Mouse (Mus musculus) midbrain, embryonic 12.5 days (tissue): ENCODE results near the gene Arid2. TPM values are rescaled to one million over a fixed set of nuclear protein-coding genes. Genes with fewer than 3 reads are reported as not detected.
"Not testable (repeated sequence)": the region's sequence is repeated elsewhere in the genome, so short reads cannot be mapped to it uniquely, and the experiment has no call there.

Experiments
- ATAC-seq: fragments of 200-750 bp; cut with Nextera tagmentation; 2 replicates; pipeline ENCODE4 v1.8.0; 2017; ENCODE audit warnings: low read depth, moderate TSS enrichment, moderate library complexity; ENCODE audit not compliant: low FRiP score
- H3K27ac ChIP-seq: fragments of 300-500 bp; sonication (generic); replicated peaks from 2 replicates; pipeline ENCODE4 v1.5.1; 2016; ENCODE audit warnings: mild to moderate bottlenecking
- H3K27me3 ChIP-seq: fragments of 300-500 bp; sonication (generic); 2 replicates; pipeline ENCODE4 v1.6.1; 2016; ENCODE audit warnings: mild to moderate bottlenecking
- H3K36me3 ChIP-seq: fragments of 300-500 bp; sonication (generic); 2 replicates; pipeline ENCODE4 v1.6.1; 2016
- H3K4me1 ChIP-seq: fragments of 300-500 bp; sonication (generic); 2 replicates; pipeline ENCODE4 v1.6.1; 2016
- H3K4me2 ChIP-seq: fragments of 300-500 bp; sonication (generic); replicated peaks from 2 replicates; pipeline ENCODE4 v1.6.1; 2016; ENCODE audit warnings: mild to moderate bottlenecking, moderate library complexity
- H3K4me3 ChIP-seq: fragments of 300-500 bp; sonication (generic); 2 replicates; pipeline ENCODE4 v1.5.1; 2016; ENCODE audit warnings: mild to moderate bottlenecking
- H3K9ac ChIP-seq: fragments of 300-500 bp; sonication (generic); replicated peaks from 2 replicates; pipeline ENCODE4 v1.6.1; 2016; ENCODE audit warnings: mild to moderate bottlenecking, moderate library complexity
- H3K9me3 ChIP-seq: fragments of 300-500 bp; sonication (generic); 2 replicates; pipeline ENCODE4 v1.6.1; 2016; ENCODE audit warnings: mild to moderate bottlenecking
- WGBS: fragments of 180-500 bp; shearing (Covaris S2); methylation state at CpG from one replicate; pipeline ENCODE4 v1.1.7; 2016; 5-methylcytosine and 5-hydroxymethylcytosine counted together
- polyA plus RNA-seq: library from polyadenylated mRNA; unstranded; fragments of >200 nt; fragmentation: Nextera tagmentation; extraction: Ambion mirVana; gene quantifications from 2 replicates; pipeline ENCODE4 v1.2.1, GENCODE M21; 2016

Arid2 gene
- 35.1 and 37.5 TPM in 2 replicates for polyA plus RNA-seq

DNA sequence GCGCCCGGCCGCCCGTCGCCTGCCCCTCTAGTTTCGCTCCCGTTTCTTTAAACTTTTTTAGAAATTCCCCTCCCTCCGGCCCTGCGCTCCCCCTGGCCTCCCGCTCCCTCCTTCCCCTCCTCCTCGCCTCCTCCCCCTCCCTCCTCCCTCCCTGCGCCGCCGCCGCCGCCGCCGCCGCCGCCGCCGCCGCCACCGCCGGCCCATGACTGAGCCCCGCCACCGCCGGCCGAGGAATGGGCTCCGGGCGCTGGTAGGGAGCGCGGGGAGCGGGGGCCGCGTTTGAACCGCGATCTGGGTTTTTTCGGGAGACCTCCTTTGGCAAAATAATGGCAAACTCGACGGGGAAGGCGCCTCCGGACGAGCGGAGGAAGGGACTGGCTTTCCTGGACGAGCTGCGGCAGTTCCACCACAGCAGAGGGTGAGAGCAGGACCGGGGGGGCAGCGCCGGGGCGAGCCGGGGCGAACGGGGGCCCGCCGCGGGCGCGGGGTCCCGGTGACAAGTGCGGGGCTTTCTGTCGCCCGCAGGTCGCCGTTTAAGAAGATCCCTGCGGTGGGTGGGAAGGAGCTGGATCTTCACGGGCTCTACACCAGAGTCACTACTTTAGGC lies at the start of gene Arid2:
Gene Arid2 (plus strand): TSS at position 150 of the 607 bp plus-strand sequence.
- Histone ChIP-seq H3K27me3 (no peaks in the 10 kb centered on the region), H3K9me3 (no peaks in the 10 kb centered on the region), H3K4me2 (peak within 1 kb of the TSS; percentile 82), H3K4me1 (peaks cover 19% of the 10 kb centered on the region), H3K4me3 (peak within 1 kb of the TSS; percentile 94), H3K27ac (peak within 1 kb of the TSS; percentile 100), H3K9ac (peak within 1 kb of the TSS; percentile 100), H3K36me3 (no peaks in the 10 kb centered on the region)
- under 1% methylated on average over 39 of the region's 67 CpGs for WGBS
- ATAC-seq = peak; percentile 2

DNA sequence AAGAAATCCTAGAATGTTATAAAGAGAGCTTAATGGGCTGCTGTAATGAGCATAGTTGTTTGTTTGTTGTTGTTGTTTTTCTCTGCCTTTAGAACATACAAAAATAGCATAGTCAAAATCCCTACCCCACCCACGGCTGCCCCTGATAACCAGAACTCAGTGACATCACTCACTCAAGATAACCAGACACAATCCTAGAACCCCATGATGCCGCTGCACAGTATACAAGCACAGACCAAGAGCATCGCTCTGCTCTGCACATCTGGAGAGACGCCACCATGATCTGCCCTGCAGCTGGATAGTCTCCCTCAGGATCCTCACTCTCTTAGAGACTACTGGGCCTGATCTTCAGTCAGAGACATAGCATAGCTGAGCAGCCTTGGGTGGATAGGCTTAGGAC lies 49.2 kb upstream of the Arid2 start:
- H3K9me3 ChIP-seq = no peaks in the 10 kb centered on the region
- H3K36me3 ChIP-seq = no peaks in the 10 kb centered on the region
- no peak overlapping the region for H3K27ac ChIP-seq
- H3K4me2 ChIP-seq = no peak overlapping the region
- no peak overlapping the region for H3K9ac ChIP-seq
- H3K4me3 ChIP-seq = no peak overlapping the region
- no peak for ATAC-seq
- WGBS = 90% methylated on average over 4 of the region's 4 CpGs
- no peaks in the 10 kb centered on the region for H3K4me1 ChIP-seq
- no peaks in the 10 kb centered on the region for H3K27me3 ChIP-seq

DNA sequence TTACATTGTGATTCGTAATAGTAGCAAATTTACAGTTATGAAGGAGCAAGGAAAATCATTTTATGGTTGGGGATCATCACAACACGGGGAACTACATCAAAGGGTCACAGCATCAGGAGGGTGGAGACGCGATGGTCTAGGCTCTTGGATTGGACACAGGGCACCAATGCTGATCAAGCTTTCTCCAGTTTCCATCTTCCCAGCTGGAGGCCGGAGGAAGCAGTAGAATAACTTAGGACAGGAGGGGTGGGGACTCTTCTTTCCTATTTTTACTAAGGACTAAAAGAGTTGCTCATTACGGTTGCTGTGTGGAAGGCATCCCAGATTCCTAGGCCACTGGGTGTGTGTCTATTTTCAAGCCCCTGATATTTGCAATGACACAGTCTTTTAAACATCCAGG lies 43.1 kb upstream of the Arid2 start:
- no peak overlapping the region for H3K9ac ChIP-seq
- H3K4me1 ChIP-seq = no peaks in the 10 kb centered on the region
- 89% methylated on average over 6 of the region's 6 CpGs for WGBS
- no peaks in the 10 kb centered on the region for H3K27me3 ChIP-seq
- H3K4me2 ChIP-seq = no peak overlapping the region
- no peaks in the 10 kb centered on the region for H3K36me3 ChIP-seq
- ATAC-seq = no peak
- no peaks in the 10 kb centered on the region for H3K9me3 ChIP-seq
- no peak overlapping the region for H3K27ac ChIP-seq
- H3K4me3 ChIP-seq = no peak overlapping the region

DNA sequence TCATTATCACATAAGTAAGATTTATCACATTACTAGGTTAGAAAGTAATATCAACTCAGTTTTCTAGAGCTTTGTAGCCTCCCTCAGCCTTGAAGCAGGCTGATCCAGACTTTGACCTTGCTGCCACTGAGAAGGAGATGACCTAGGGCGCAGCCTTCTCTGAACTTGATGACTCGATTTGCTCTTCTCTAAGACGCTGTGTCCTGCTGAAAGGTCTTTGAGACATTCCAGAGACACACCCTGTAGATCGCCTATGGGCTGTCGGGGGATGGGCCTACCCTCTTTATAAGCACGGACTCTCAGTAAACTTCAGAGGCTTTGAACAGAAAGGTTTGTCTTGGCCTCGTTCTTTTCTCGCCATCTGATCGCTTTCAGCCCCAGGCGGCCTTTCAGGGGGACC lies 42.6 kb upstream of the Arid2 start:
- H3K4me2 ChIP-seq, H3K9ac ChIP-seq, H3K27ac ChIP-seq, H3K36me3 ChIP-seq, H3K27me3 ChIP-seq, ATAC-seq, H3K4me3 ChIP-seq, H3K4me1 ChIP-seq, H3K9me3 ChIP-seq: not testable (repeated sequence)
- WGBS = 67% methylated on average over 10 of the region's 10 CpGs

DNA sequence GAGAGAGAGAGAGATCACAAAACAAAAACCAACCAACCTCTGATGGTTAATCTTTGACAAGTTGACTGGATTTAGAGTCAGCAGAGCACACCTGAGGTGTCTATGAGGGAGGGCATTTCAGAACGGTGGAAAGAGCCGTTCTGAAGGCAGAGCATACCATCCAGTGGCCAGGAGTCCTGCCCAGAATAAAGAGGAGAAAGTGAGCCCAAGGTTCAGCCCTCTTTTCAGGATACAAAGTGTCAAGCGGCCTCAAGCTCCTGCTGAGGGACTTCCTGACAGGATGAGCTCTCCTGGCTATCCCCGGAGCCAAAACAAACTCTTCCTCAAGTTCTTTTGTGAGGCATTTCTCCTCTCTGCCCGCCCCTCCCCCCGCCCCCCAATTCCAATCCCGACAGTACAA lies 33.5 kb upstream of the Arid2 start:
- Histone ChIP-seq H3K9me3 (no peaks in the 10 kb centered on the region), H3K4me3 (peak overlapping the region; percentile 33), H3K27ac (no peak overlapping the region), H3K4me2 (peak overlapping the region; percentile 56), H3K36me3 (no peaks in the 10 kb centered on the region), H3K27me3 (no peaks in the 10 kb centered on the region), H3K9ac (no peak overlapping the region), H3K4me1 (peaks cover 9% of the 10 kb centered on the region)
- no peak for ATAC-seq
- 3% methylated on average over 7 of the region's 7 CpGs for WGBS

DNA sequence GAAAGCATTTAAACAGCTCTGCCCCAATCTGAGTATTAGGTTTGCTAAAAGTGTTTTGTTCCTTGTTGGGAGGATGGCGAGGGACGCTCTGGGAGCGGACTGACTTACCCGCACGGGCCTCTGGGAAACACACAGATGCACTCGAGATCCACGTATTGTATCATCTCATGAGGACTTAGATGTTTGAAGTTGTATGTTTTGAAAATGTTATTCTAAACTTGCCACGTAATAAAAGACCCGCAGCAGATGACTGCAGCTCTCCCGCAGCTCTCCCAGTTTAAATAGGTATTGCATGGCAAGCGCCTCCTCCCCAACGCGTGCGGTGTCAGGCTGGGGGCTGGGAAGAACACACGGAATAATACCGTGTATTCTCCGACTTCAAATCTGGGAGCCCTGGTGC lies 33.0 kb upstream of the Arid2 start:
- Histone ChIP-seq H3K4me1 (peaks cover 9% of the 10 kb centered on the region), H3K4me2 (peak overlapping the region; percentile 56), H3K4me3 (peak overlapping the region; percentile 33), H3K36me3 (no peaks in the 10 kb centered on the region), H3K27ac (no peak overlapping the region), H3K9me3 (no peaks in the 10 kb centered on the region), H3K27me3 (no peaks in the 10 kb centered on the region), H3K9ac (no peak overlapping the region)
- WGBS = 2% methylated on average over 17 of the region's 17 CpGs
- no peak for ATAC-seq

DNA sequence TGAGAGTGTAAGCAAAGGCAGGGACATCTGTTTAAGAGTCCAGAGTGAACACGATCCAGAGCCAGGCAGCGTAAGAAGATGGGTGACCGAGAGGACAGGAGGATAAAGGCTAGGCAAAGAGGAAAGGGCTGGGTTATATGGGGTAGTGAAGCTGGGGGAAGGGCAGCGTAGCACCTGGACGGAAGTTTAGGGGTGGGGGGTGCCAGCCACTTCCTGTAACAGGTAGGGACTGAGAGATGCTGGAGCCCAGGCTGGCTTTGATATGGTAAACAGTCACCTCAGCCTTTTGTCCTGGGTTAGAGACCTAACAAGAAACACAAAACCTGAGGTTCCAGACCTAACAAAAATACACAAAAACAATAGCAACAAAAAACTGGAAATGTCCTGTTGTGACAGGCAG lies 29.5 kb upstream of the Arid2 start:
- H3K36me3 ChIP-seq = no peaks in the 10 kb centered on the region
- no peak overlapping the region for H3K9ac ChIP-seq
- no peak for ATAC-seq
- no peak overlapping the region for H3K4me3 ChIP-seq
- no peak overlapping the region for H3K4me2 ChIP-seq
- H3K9me3 ChIP-seq = peaks cover 10% of the 10 kb centered on the region
- WGBS = 73% methylated on average over 5 of the region's 5 CpGs
- no peak overlapping the region for H3K27ac ChIP-seq
- H3K27me3 ChIP-seq = no peaks in the 10 kb centered on the region
- peaks cover 9% of the 10 kb centered on the region for H3K4me1 ChIP-seq

DNA sequence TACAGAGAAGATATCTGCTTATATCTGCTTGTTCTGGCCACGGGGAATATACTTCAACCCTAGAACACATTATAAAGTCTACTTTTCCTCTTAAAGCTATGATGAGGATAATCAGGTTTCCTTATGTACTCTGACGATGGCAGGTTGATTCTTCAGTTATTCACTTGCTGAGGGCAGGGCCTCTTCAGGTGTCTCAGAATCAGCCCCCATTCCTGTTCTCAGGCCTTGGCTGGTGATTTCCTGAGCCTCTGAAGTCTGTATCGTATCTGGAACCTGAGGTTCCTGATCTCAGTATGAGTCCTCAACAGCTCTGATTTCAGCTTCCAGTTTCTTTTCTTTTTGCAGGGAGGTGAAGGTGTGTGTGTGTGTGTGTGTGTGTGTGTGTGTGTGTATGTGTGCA lies 22.7 kb upstream of the Arid2 start:
- ATAC-seq = no peak
- Histone ChIP-seq H3K9ac (no peak overlapping the region), H3K4me2 (no peak overlapping the region), H3K27ac (no peak overlapping the region), H3K9me3 (peaks cover 18% of the 10 kb centered on the region), H3K36me3 (peaks cover 44% of the 10 kb centered on the region), H3K27me3 (no peaks in the 10 kb centered on the region), H3K4me3 (no peak overlapping the region), H3K4me1 (no peaks in the 10 kb centered on the region)
- 97% methylated on average over 3 of the region's 3 CpGs for WGBS

DNA sequence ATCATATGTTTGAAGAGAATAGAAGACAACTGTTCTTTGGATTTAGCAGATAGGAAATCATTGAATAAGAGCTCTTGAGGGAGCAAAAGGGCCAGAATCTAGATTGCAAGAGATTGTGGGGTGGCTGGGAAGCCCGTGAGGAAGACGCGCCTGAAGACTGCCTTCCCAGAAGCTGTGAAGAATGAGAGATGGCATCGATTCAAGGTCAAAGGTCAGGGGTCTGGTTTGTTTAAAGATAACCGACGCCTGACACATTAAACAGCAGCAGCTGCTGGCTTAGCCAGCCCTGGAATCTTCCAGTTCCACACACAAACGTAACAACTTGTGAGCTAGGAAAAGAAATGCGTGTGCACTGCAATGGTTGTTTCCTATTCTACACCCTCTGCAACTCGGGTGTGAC lies 19.4 kb upstream of the Arid2 start:
- Histone ChIP-seq H3K4me3 (no peak overlapping the region), H3K36me3 (peaks cover 48% of the 10 kb centered on the region), H3K4me1 (peaks cover 7% of the 10 kb centered on the region; the same call in 1 of the 2 replicates), H3K9ac (no peak overlapping the region), H3K9me3 (peaks cover 7% of the 10 kb centered on the region; the same call in 1 of the 2 replicates), H3K27ac (no peak overlapping the region), H3K27me3 (no peaks in the 10 kb centered on the region), H3K4me2 (no peak overlapping the region)
- no peak for ATAC-seq
- WGBS = 88% methylated on average over 9 of the region's 9 CpGs

DNA sequence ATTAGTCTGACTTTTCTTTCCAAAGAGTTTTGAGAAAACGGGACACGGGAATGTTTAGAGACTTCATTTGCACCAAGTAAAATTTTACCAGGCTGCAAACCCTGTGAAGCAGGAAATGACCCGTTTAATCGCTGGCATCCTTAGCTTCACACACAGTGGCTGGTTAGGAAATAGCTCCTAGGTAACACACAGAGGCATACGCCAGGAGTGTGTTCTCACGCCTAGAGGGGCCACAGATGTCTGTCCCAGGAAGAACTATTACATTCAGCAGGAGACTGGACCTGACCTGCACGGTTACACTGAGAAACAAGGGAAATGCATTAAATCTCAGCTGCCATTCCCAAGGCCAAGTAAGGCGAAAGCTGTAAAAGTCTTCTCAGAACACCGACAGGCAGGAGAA lies 18.7 kb upstream of the Arid2 start:
- no peak for ATAC-seq
- WGBS = 92% methylated on average over 9 of the region's 9 CpGs
- no peaks in the 10 kb centered on the region for H3K27me3 ChIP-seq

DNA sequence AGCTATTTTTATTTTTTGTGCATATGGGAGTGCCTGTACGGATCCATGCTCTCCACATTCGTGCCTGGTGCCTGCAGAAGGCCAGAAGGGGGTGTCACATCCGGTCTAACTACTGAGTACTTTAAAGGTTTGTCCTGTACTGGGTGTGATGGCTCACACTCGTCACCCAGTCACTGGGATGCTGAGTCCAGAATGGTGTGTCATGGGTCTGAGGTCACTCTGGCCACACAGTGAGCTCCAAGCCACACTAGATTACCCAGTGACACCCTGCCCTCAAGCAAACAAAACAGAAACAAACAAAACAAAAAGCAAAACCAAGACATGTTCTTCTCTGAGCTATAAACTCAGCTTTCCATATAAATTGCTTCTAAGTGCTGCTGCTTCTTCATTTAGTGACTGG lies 17.9 kb upstream of the Arid2 start:
- no peak overlapping the region for H3K27ac ChIP-seq
- peaks cover 50% of the 10 kb centered on the region for H3K36me3 ChIP-seq
- WGBS = 92% methylated on average over 4 of the region's 4 CpGs
- peaks cover 5% of the 10 kb centered on the region; the same call in 1 of the 2 replicates for H3K9me3 ChIP-seq
- H3K4me1 ChIP-seq = peaks cover 8% of the 10 kb centered on the region; the same call in 1 of the 2 replicates
- no peak overlapping the region for H3K9ac ChIP-seq
- H3K27me3 ChIP-seq = no peaks in the 10 kb centered on the region
- ATAC-seq = no peak
- no peak overlapping the region for H3K4me3 ChIP-seq
- no peak overlapping the region for H3K4me2 ChIP-seq

More for the DNA sequence above, 18.7 kb upstream of the Arid2 start:
- H3K27ac ChIP-seq = no peak overlapping the region
- no peak overlapping the region for H3K4me3 ChIP-seq
- no peak overlapping the region for H3K4me2 ChIP-seq
- no peak overlapping the region for H3K9ac ChIP-seq
- peaks cover 5% of the 10 kb centered on the region; the same call in 1 of the 2 replicates for H3K9me3 ChIP-seq
- H3K4me1 ChIP-seq = peaks cover 8% of the 10 kb centered on the region; the same call in 1 of the 2 replicates
- H3K36me3 ChIP-seq = peaks cover 46% of the 10 kb centered on the region

DNA sequence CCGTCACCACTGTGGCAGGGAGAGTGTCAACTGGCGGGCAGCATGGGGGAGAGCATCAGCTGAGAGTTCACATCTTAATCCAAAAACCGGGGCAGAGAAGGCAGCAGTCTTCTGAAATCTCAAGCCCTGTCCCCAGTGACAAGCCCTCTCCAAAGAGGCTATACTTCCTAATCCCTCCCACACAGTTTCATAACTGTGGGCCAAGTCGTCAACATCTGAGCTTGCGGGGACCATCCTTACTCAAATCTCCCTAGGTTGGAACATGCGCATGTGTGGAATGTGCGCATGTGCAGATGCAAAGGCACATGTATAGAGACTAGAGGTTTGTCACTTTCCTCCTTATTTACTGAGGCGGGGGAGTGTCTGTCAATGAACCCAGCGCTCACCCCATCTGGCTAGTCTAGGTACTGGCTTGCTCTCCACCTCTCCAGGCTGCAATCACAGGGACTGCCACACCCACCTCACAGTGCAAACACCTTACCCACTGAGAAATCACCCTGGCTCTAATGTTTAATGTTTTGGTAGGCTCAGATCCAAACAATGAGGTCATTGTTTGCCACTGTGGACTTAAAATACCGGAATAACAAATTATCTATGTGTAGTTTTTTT lies 16.9 kb upstream of the Arid2 start:
- Histone ChIP-seq H3K9ac (no peak overlapping the region), H3K9me3 (peaks cover 5% of the 10 kb centered on the region; the same call in 1 of the 2 replicates), H3K27ac (no peak overlapping the region), H3K4me1 (peaks cover 8% of the 10 kb centered on the region; the same call in 1 of the 2 replicates), H3K36me3 (peaks cover 51% of the 10 kb centered on the region), H3K4me2 (no peak overlapping the region), H3K27me3 (no peaks in the 10 kb centered on the region), H3K4me3 (no peak overlapping the region)
- no peak for ATAC-seq
- 91% methylated on average over 10 of the region's 10 CpGs for WGBS
